Mouse (Mus musculus): ENCODE measurements around the gene Cpsf7. TPM values are rescaled to one million over a fixed set of nuclear protein-coding genes. Genes with fewer than 3 reads are reported as not detected.

Cpsf7 gene
- total and polyA plus RNA-seq, 3 experiments: 36.2 to 183 (median 69.8) TPM

GRCm38 (mm10) chr19:10576690-10577561 is 51.9 kb downstream of the Cpsf7 start, which contains the start of the genes Cyb561a3 and Tmem138 (continued):
- TF ChIP-seq TAL1 (IDR thresholded peaks at IDR 0.05; ENCODE audit: low read length) (no peak), ZKSCAN1 (IDR thresholded peaks at IDR 0.05; ENCODE audit: low read depth, low read length) (no peak), JUND (IDR thresholded peaks at IDR 0.05; ENCODE audit: low read depth, low read length) (0 out of 2 replicates have a peak, but pooled peaks have one; percentile 22), CTCF (IDR thresholded peaks at IDR 0.05 in 2 of 3, conservative IDR thresholded peaks at IDR 0.05 in 1 of 3; ENCODE audit: control insufficient read depth in 1 of 3, insufficient read depth in 1 of 3, low read depth in 2 of 3, low read length in 3 of 3, poor library complexity in 1 of 3, severe bottlenecking in 1 of 3) (peak; percentile 25 to 70 (median 65); a peak in 5 of 6 replicates), MAFK (IDR thresholded peaks at IDR 0.05; ENCODE audit: borderline replicate concordance, low read depth, low read length) (no peak)

GRCm38 (mm10) chr19:10580102-10580501 is 55.0 kb downstream of the Cpsf7 start:
- no peak overlapping the region; the same call in 1 of the 2 replicates for H3K27ac ChIP-seq (ENCODE audit: control insufficient read depth, low read depth, low read length)
- H3K4me3 ChIP-seq (ENCODE audit: control insufficient read depth in 1 of 2, insufficient read depth in 1 of 2, low read depth in 2 of 2, low read length in 2 of 2): no peak overlapping the region
- no peak for DNase-seq (ENCODE audit: low read depth, low spot score)
- no peaks in the 10 kb centered on the region for H3K9me3 ChIP-seq (replicated peaks; ENCODE audit: insufficient read depth, low read length)
- peaks cover 0 to 21% of the 10 kb centered on the region in 2 experiments; a peak in 2 of 4 replicates for H3K36me3 ChIP-seq (ENCODE audit: control insufficient read depth in 1 of 2, insufficient read depth in 2 of 2, low read length in 2 of 2)
- H3K27me3 ChIP-seq (ENCODE audit: control insufficient read depth in 1 of 2, insufficient read depth in 2 of 2, low read length in 2 of 2): no peaks in the 10 kb centered on the region
- TF ChIP-seq ELF1 (IDR thresholded peaks at IDR 0.05; ENCODE audit: low read depth, low read length) (no peak), SMC3 (IDR thresholded peaks at IDR 0.05; ENCODE audit: low read depth, low read length) (no peak), TCF12 (IDR thresholded peaks at IDR 0.05; ENCODE audit: low read depth, low read length) (no peak), MAFK (IDR thresholded peaks at IDR 0.05; ENCODE audit: borderline replicate concordance, low read depth, low read length) (no peak)
- H3K9ac ChIP-seq (ENCODE audit: control insufficient read depth, low read depth, low read length, poor library complexity, severe bottlenecking): no peak overlapping the region
- H3K4me1 ChIP-seq (ENCODE audit: control insufficient read depth in 1 of 2, insufficient read depth in 2 of 2, low read length in 2 of 2): peaks cover 11 to 15% of the 10 kb centered on the region in 2 experiments; a peak in 3 of 4 replicates
- H3K79me2 ChIP-seq (ENCODE audit: control insufficient read depth, insufficient read depth, low read length, poor library complexity): peaks cover 3% of the 10 kb centered on the region; the same call in 1 of the 2 replicates

DNA sequence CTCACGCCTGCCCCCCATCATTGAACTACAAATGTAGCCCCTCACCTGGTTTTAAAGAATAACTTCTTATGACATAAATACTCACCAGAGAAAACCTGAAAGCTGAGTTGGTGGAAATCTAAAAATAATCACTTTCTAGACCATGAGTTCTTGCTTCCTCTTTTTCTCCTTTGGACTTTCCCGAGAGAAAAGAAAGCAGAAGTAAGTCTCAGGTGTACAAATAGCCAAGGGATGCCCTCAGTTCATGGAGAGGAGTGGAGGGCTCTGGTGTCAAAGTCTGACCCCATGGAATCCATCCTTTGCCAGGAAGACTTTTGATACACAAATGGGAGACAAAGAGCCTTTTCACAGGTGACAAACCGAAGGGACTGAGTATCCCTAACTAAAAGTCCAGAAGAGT is 55.7 kb downstream of the Cpsf7 start:
- DNase-seq (ENCODE audit: low read depth, low spot score): peak; percentile 73
- Histone ChIP-seq H3K9me3 (replicated peaks; ENCODE audit: insufficient read depth, low read length) (no peaks in the 10 kb centered on the region), H3K27ac (ENCODE audit: control insufficient read depth, low read depth, low read length) (no peak overlapping the region; the same call in 1 of the 2 replicates), H3K27me3 (ENCODE audit: control insufficient read depth in 1 of 2, insufficient read depth in 2 of 2, low read length in 2 of 2) (no peaks in the 10 kb centered on the region), H3K4me1 (ENCODE audit: control insufficient read depth in 1 of 2, insufficient read depth in 2 of 2, low read length in 2 of 2) (peaks cover 11 to 15% of the 10 kb centered on the region in 2 experiments; a peak in 3 of 4 replicates), H3K79me2 (ENCODE audit: control insufficient read depth, insufficient read depth, low read length, poor library complexity) (peaks cover 3% of the 10 kb centered on the region; the same call in 1 of the 2 replicates), H3K4me3 (ENCODE audit: control insufficient read depth in 1 of 2, insufficient read depth in 1 of 2, low read depth in 2 of 2, low read length in 2 of 2) (no peak overlapping the region), H3K36me3 (ENCODE audit: control insufficient read depth in 1 of 2, insufficient read depth in 2 of 2, low read length in 2 of 2) (peaks cover 0 to 18% of the 10 kb centered on the region in 2 experiments; a peak in 2 of 4 replicates), H3K9ac (ENCODE audit: control insufficient read depth, low read depth, low read length, poor library complexity, severe bottlenecking) (no peak overlapping the region)
- TF ChIP-seq ZNF384 (IDR thresholded peaks at IDR 0.05; ENCODE audit: low read depth, low read length) (0 out of 2 replicates have a peak, but pooled peaks have one; percentile 3), MAZ (IDR thresholded peaks at IDR 0.05; ENCODE audit: low read depth, low read length) (no peak), HCFC1 (IDR thresholded peaks at IDR 0.05; ENCODE audit: low read depth, low read length) (no peak), CHD1 (IDR thresholded peaks at IDR 0.05; ENCODE audit: low read depth, low read length) (no peak), GATA1 (IDR thresholded peaks at IDR 0.05; ENCODE audit: low read depth, low read length) (no peak), USF2 (IDR thresholded peaks at IDR 0.05; ENCODE audit: borderline replicate concordance in 1 of 2, insufficient read depth in 1 of 2, low read depth in 1 of 2, low read length in 2 of 2) (no peak), MEF2A (IDR thresholded peaks at IDR 0.05; ENCODE audit: extremely low read depth, insufficient replicate concordance, low read depth, low read length, poor library complexity, severe bottlenecking) (peak; percentile 53; the same call in 1 of the 2 replicates), ZKSCAN1 (IDR thresholded peaks at IDR 0.05; ENCODE audit: low read depth, low read length) (no peak), KAT2A (conservative IDR thresholded peaks at IDR 0.05; ENCODE audit: low read depth, low read length) (no peak), EP300 (IDR thresholded peaks at IDR 0.05; ENCODE audit: low read depth in 1 of 2, low read length in 2 of 2) (peak in 1 of 2 experiments; percentile 32; a peak in 1 of 4 replicates), SIN3A (IDR thresholded peaks at IDR 0.05; ENCODE audit: low read length) (no peak), RCOR1 (IDR thresholded peaks at IDR 0.05; ENCODE audit: low read depth, low read length) (no peak; the same call in 1 of the 2 replicates), ETS1 (IDR thresholded peaks at IDR 0.05; ENCODE audit: low read depth, low read length) (0 out of 2 replicates have a peak, but pooled peaks have one; percentile 16), JUND (IDR thresholded peaks at IDR 0.05; ENCODE audit: low read depth, low read length) (no peak), E2F4 (IDR thresholded peaks at IDR 0.05; ENCODE audit: borderline replicate concordance, low read depth, low read length) (no peak), POLR2AphosphoS5 (IDR thresholded peaks at IDR 0.05; ENCODE audit: borderline replicate concordance, low read depth, low read length) (no peak), POLR2AphosphoS2 (IDR thresholded peaks at IDR 0.05; ENCODE audit: low read length) (no peak)

Data from MEL (cell line).